Mouse (Mus musculus): ENCODE results near the gene Klf11. TPM values are rescaled to one million over a fixed set of nuclear protein-coding genes. Genes with fewer than 3 reads are reported as not detected.

Klf11 gene
- polyA plus RNA-seq (2017; shearing (Covaris generic)), result 7.7 TPM

DNA sequence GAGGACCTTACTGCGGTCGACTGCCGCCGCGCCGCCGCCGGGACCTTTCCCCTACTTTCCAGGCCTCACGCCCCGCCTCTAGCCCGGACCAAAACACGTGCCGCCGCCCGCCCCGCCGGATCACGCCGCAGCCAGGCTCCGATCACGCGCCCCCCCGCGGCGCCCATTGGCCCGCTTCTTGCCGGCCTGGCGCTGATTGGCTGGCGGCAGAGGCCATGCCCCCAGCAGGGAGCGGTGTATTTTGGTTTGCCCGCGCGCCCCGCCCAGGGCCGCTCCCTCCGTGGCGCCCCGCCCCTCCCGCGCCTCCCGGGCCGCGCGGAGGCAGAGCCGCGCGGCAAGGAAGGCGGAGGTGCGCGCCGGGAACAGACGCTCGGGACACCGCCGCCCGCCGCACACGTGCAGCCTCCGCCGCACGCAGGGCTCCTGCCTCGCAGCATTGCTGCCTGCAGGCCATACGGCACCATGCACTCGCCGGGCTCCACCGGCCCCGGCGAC is at the start of gene Klf11:
Klf11 (plus strand) TSS at position 212 of the 495 bp plus-strand sequence.

DNA sequence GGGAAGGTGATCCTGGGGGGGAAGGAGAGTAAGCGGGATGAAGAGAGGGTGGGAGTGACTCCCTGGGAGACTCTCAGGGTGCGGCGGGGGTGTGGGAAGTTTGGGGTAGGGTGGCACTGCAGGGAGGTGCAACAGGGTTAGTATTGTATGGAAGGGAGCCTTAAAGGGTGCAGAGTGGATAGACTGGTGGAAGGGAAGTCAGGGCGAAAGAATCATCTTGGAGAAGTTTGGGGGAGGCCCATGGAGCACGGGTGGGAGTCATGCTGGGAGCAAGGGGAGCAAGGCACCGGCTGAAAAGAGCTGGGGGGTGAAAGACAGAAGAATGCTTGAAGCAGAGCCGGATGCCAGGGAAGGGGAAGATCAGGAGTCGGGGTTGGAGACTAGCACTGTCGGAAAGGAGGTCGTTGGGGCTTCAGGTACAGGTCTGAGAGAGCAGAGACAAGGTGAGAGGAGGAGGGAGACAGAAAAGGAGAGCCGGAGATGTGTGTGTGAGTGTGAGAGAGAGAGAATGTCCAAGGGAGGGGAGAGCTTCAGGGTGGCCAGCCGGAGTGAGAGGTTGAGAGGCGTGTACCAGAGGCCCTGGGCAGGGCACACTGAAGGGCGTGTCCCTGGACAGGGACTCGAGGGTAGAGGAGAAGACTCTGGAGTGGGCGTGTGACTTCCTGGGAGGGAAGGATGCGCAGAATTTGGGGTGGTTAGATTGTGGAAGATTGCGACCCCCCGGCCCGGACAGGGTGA is 30.4 kb downstream of the Klf11 start, which contains the start of gene Cys1:
Cys1 (minus strand) TSS at position 528 of the 738 bp plus-strand sequence.

DNA sequence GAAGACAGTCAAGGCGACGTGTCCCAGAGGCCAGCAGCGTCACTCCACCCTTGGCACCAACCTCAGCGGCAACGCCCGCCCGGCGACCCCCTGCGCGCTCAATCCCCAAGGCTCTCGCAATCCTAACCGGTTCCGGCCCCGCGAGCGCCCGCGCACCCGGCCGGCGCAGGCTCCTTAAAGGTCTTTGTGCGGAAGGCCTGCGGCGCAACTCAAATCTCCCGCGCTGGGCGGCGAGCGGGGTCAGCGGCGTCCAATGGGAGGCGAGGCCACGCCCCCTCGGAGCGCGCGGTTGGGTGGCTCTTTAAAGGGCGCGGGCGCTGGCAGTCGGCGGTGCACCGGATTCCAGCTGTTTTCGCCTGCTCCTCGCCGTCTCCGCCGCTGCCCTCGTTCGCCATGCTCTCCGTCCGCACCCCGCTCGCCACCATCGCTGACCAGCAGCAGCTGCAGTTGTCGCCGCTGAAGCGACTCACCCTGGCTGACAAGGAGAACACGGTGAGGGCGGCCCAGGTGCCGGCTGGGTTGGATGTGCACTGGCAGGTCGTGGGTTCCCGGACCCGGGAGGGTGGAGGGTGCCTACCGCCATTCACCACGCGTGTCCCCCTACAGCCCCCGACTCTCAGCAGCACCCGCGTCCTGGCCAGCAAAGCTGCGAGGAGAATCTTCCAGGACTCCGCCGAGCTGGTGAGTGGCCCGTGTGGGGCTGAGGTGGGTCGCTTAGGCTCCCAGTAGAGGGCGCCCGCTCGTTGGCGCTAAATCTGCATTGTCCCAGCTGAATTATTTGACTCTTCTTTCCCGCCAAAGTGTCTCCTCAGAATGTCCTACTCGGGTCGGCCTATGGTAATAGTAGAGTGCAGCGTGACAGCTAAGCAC is 57.1 kb downstream of the Klf11 start, which contains the start of gene Rrm2:
Rrm2 (plus strand) TSS at position 288 of the 870 bp plus-strand sequence.

Other genes with a start within 250 kb of the Klf11 start
- gene Taf1b, start 152.9 kb upstream of the Klf11 start, polyA plus RNA-seq (2017; shearing (Covaris generic)), result 69.5 TPM
- gene Grhl1, start 79.0 kb upstream of the Klf11 start, polyA plus RNA-seq (2017; shearing (Covaris generic)), result 6.7 TPM
- gene Cys1, start 30.5 kb downstream of the Klf11 start, polyA plus RNA-seq (2017; shearing (Covaris generic)), result not detected
- 17.5 TPM for gene Rrm2, start 57.0 kb downstream of the Klf11 start, polyA plus RNA-seq (2017; shearing (Covaris generic))
- gene Mboat2, start 179.6 kb downstream of the Klf11 start, polyA plus RNA-seq (2017; shearing (Covaris generic)), result 0.31 TPM